8 mouse cellular contexts compared by ENCODE assay signal in the genomic region with DNA sequence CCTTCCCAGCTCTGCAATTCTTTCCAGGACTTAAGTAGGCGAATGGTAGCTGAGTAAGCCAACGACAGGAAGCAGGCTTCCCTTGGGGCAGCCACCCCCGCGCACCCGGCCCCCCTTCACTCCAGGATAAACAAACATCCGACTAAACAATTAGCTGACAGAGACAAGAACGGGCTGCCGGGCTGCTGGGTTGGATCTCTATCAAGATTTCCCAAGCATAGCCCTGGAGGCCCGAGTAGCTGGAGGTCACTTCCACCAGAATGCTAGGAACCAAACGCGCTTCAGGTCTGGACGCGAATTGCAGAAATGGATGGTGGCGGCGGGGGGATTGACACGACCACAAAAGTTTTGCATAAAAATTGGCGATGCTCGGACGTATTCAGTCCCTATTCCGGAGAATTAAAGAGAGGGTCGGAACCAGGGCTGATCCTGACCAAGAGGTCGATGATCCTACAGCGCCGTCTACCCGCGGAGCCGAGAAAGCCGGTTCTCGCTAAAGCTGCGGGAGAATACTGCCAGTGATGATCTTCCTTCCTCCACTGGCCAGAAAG. TPM values are rescaled to one million over a fixed set of nuclear protein-coding genes. Genes with fewer than 3 reads are reported as not detected.
DNase-seq lines count a peak whose midpoint lies in the region; ATAC-seq lines count a peak whose summit lies in the region.

No protein-coding gene starts in this region.

- no peak overlapping the region for H3K9ac ChIP-seq in liver, embryonic 15.5 days
- H3K9ac ChIP-seq in neural tube, embryonic 12.5 days = no peak overlapping the region

- peaks cover 32% of the 10 kb centered on the region for H3K4me1 ChIP-seq in liver, embryonic 15.5 days (replicated peaks)
- H3K4me1 ChIP-seq in neural tube, embryonic 12.5 days = peaks cover 13% of the 10 kb centered on the region

- H3K4me3 ChIP-seq in liver, embryonic 15.5 days (replicated peaks) = 0 out of 2 replicates have a peak overlapping the region, but pooled peaks have one; percentile 25
- H3K4me3 ChIP-seq in neural tube, embryonic 12.5 days = peak overlapping the region; percentile 9; the same call in 1 of the 2 replicates

- H3K36me3 ChIP-seq in liver, embryonic 15.5 days (replicated peaks) = no peaks in the 10 kb centered on the region
- no peaks in the 10 kb centered on the region for H3K36me3 ChIP-seq in neural tube, embryonic 12.5 days

- H3K9me3 ChIP-seq in liver, embryonic 15.5 days (replicated peaks) = no peaks in the 10 kb centered on the region
- H3K9me3 ChIP-seq in neural tube, embryonic 12.5 days = no peaks in the 10 kb centered on the region

- no peak for ATAC-seq in liver, embryonic 15.5 days (ENCODE audit: insufficient read depth)
- ATAC-seq in neural tube, embryonic 12.5 days (ENCODE audit: low FRiP score, low read depth) = no peak

- H3K27ac ChIP-seq in liver, embryonic 15.5 days (replicated peaks) = 0 out of 2 replicates have a peak overlapping the region, but pooled peaks have one; percentile 6
- no peak overlapping the region for H3K27ac ChIP-seq in neural tube, embryonic 12.5 days

- 2% methylated on average over 30 of the region's 30 CpGs for WGBS in liver, embryonic 15.5 days (ENCODE audit: insufficient replicate concordance)
- 3% methylated on average over 30 of the region's 30 CpGs for WGBS in neural tube, embryonic 12.5 days

- peaks cover 60% of the 10 kb centered on the region for H3K27me3 ChIP-seq in liver, embryonic 15.5 days
- no peaks in the 10 kb centered on the region for H3K27me3 ChIP-seq in neural tube, embryonic 12.5 days (replicated peaks)

- peak overlapping the region; percentile 55 for H3K4me2 ChIP-seq in liver, embryonic 15.5 days
- peak overlapping the region; percentile 53 for H3K4me2 ChIP-seq in neural tube, embryonic 12.5 days (replicated peaks)

- peak; percentile 41 to 70 for DNase-seq in spleen, adult 18-20 months
- no peak for DNase-seq in spleen, adult 12 weeks (ENCODE audit: low spot score)
- peak; percentile 34 for DNase-seq in embryo, embryonic 11.5 days (ENCODE audit: low read depth, low spot score)
- DNase-seq in heart, adult 8-10 months (ENCODE audit: low spot score) = peak; percentile 85
- DNase-seq in kidney, adult 8-10 months = peak; percentile 75 to 81
- DNase-seq in thymus, postnatal 0 days (ENCODE audit: low spot score) = peak; percentile 44

RNA-seq across cellular contexts. Expression of gene Arhgap35, which starts 3.9 kb away (rescaled TPM):
- 10 to 100 TPM; 30.2 to 38.1 (median 35.6) TPM for total RNA-seq in heart, adult 8-10 months (2022)
- 2.4 and 2.7 TPM in 2 replicates for polyA plus RNA-seq in liver, embryonic 15.5 days (2015; fragmentation: Nextera tagmentation; extraction: Ambion mirVana)
- 33.5 and 36.8 TPM in 2 replicates for polyA plus RNA-seq in neural tube, embryonic 12.5 days (2016; fragmentation: Nextera tagmentation; extraction: Ambion mirVana)
- 3.8 and 4.0 TPM in 2 replicates for polyA plus RNA-seq in thymus, postnatal 0 days (2015; fragmentation: Nextera tagmentation; extraction: Ambion mirVana)

RNA-seq across cellular contexts. Expression of gene Ceacam15, which starts 56.8 kb away (rescaled TPM):
- not detected for total RNA-seq in heart, adult 8-10 months (2022)
- polyA plus RNA-seq in liver, embryonic 15.5 days (2015; fragmentation: Nextera tagmentation; extraction: Ambion mirVana) = not detected in 2 replicates
- polyA plus RNA-seq in neural tube, embryonic 12.5 days (2016; fragmentation: Nextera tagmentation; extraction: Ambion mirVana) = not detected in 2 replicates
- polyA plus RNA-seq in thymus, postnatal 0 days (2015; fragmentation: Nextera tagmentation; extraction: Ambion mirVana) = 0.86 and 1.3 TPM in 2 replicates
